Mouse (Mus musculus) heart, embryonic 11.5 days (tissue): ENCODE results near the gene Gm17359. TPM values are rescaled to one million over a fixed set of nuclear protein-coding genes. Genes with fewer than 3 reads are reported as not detected.
"Not testable (repeated sequence)": the region's sequence is repeated elsewhere in the genome, so short reads cannot be mapped to it uniquely, and the experiment has no call there.

Experiments
- ATAC-seq: fragments of 200-750 bp; cut with Nextera tagmentation; replicated peaks from 2 replicates; pipeline ENCODE4 v1.8.0; 2017; ENCODE audit warnings: moderate library complexity; ENCODE audit not compliant: insufficient number of reproducible peaks, low FRiP score, low TSS enrichment
- H3K27ac ChIP-seq: fragments of 300-500 bp; sonication (generic); 2 replicates; pipeline ENCODE4 v1.5.1; 2014; ENCODE audit warnings: mild to moderate bottlenecking, low read depth, low read length
- H3K27me3 ChIP-seq: fragments of 300-500 bp; sonication (generic); 2 replicates; pipeline ENCODE4 v1.6.1; 2014; ENCODE audit warnings: mild to moderate bottlenecking, low read length, mixed read lengths; ENCODE audit not compliant: control insufficient read depth, insufficient read depth
- H3K36me3 ChIP-seq: fragments of 300-500 bp; sonication (generic); 2 replicates; pipeline ENCODE4 v1.6.1; 2014; ENCODE audit warnings: mild to moderate bottlenecking, low read length, moderate library complexity, mixed read lengths; ENCODE audit not compliant: control insufficient read depth, insufficient read depth
- H3K4me1 ChIP-seq: fragments of 300-500 bp; sonication (generic); 2 replicates; pipeline ENCODE4 v1.6.1; 2014; ENCODE audit warnings: low read length; ENCODE audit not compliant: control insufficient read depth, insufficient read depth
- H3K4me2 ChIP-seq: fragments of 300-500 bp; sonication (generic); 2 replicates; pipeline ENCODE4 v1.6.1; 2014; ENCODE audit warnings: mild to moderate bottlenecking, moderate library complexity
- H3K4me3 ChIP-seq: fragments of 300-500 bp; sonication (generic); 2 replicates; pipeline ENCODE4 v1.5.1; 2014; ENCODE audit warnings: low read depth, low read length
- H3K9ac ChIP-seq: fragments of 300-500 bp; sonication (generic); 2 replicates; pipeline ENCODE4 v1.6.1; 2014; ENCODE audit warnings: mild to moderate bottlenecking, low read depth, low read length, moderate library complexity
- H3K9me3 ChIP-seq: fragments of 300-500 bp; sonication (generic); replicated peaks from 2 replicates; pipeline ENCODE4 v1.6.1; 2016; ENCODE audit warnings: low read length; ENCODE audit not compliant: control insufficient read depth
- WGBS: fragments of 180-500 bp; shearing (Covaris S2); extraction: QIAGEN DNeasy Blood & Tissue Kit; methylation state at CpG from one replicate; pipeline ENCODE4 v1.1.7; 2014; ENCODE audit not compliant: insufficient replicate concordance; 5-methylcytosine and 5-hydroxymethylcytosine counted together
- polyA plus RNA-seq: library from polyadenylated mRNA; unstranded; fragments of >200 nt; fragmentation: Nextera tagmentation; extraction: Ambion mirVana; gene quantifications from 2 replicates; pipeline ENCODE4 v1.2.1, GENCODE M21; 2014

The Gm17359 gene
- polyA plus RNA-seq, 1 experiment from 2014 or later, result not detected

DNA sequence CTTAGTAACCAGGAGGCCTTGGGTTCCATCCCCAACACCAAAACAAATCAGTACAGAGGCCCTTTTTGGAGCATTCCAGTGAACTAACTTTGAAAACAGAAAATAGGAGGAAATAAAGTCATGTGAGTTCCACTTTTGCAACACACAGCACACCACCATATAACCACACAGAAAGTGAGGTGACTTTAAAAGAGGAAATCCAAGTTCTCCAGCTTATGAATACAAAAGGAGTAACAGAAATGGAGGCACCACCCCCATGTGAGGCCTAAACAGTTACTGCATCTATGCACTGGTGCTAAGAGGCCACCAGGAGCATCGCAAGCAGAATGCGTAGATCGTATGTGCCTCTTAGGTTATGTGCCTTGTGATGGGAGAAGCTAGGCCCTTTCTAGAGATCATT lies 101.8 kb downstream of the Gm17359 start:
- Histone ChIP-seq H3K9ac (no peak overlapping the region), H3K27me3 (no peaks in the 10 kb centered on the region), H3K4me1 (no peaks in the 10 kb centered on the region), H3K9me3 (no peaks in the 10 kb centered on the region), H3K27ac (no peak overlapping the region), H3K4me2 (no peak overlapping the region), H3K4me3 (no peak overlapping the region), H3K36me3 (no peaks in the 10 kb centered on the region)
- WGBS, result 95% methylated on average over 3 of the region's 3 CpGs
- no peak for ATAC-seq

DNA sequence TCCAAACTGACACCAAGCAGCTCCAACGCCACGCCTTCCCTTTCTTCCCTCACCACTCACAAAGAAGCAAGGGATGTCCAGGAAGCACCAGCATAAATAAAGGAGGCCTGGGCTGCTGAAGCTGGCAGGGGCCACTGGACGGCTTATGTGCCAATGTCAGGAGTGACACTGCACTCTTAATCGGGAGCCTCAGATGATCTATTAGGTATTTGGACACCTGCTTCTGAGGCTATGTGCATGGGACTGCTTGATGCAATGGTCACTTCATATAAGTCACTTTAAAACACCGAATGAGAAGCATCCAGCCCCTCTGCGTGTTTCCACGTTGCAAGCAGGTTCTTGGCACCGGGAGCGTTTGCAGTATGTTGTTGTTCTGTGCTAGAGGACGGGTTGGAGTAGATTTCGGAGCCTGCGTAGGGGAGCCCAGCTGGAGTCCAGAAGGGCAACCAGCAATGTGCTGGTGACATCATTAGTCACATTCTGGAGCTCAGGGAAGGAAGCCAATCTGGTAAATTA lies 104.6 kb downstream of the Gm17359 start:
- no peaks in the 10 kb centered on the region for H3K4me1 ChIP-seq
- no peaks in the 10 kb centered on the region for H3K36me3 ChIP-seq
- no peak overlapping the region for H3K4me2 ChIP-seq
- H3K4me3 ChIP-seq, result no peak overlapping the region
- no peak for ATAC-seq
- H3K9ac ChIP-seq, result no peak overlapping the region
- no peaks in the 10 kb centered on the region for H3K9me3 ChIP-seq
- WGBS, result 73% methylated on average over 12 of the region's 12 CpGs
- H3K27me3 ChIP-seq, result no peaks in the 10 kb centered on the region
- no peak overlapping the region for H3K27ac ChIP-seq

- H3K4me3 ChIP-seq, result no peak overlapping the region
- no peaks in the 10 kb centered on the region for H3K9me3 ChIP-seq
- H3K36me3 ChIP-seq, result no peaks in the 10 kb centered on the region
- no peaks in the 10 kb centered on the region for H3K4me1 ChIP-seq
- H3K4me2 ChIP-seq, result no peak overlapping the region
- 57% methylated on average over 4 of the region's 4 CpGs for WGBS
- no peak for ATAC-seq
- H3K27me3 ChIP-seq, result no peaks in the 10 kb centered on the region
- H3K27ac ChIP-seq, result no peak overlapping the region
- H3K9ac ChIP-seq, result no peak overlapping the region
Observed at GRCm38 (mm10) chr3:79443850-79444249, 107.4 kb downstream of the Gm17359 start.

DNA sequence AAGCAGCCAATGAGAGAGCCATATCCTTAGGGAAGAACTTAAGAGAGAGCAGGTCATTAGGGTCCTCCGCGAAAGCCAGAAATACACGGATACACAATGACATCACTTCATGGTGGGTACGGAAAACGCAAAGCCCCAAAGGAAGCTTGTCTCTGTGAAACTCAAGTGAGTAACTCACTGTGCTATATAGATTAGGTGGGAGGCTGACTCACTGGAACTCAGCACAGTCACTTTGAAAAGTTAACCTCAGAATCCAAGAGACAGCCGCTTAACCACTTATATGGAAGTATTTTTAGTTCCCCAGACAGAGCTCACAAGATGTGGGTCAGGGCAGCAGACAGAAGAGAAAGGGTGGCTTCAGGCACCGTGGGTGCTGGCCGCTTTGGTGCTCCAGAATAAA lies 108.6 kb downstream of the Gm17359 start:
- Histone ChIP-seq H3K4me1 (no peaks in the 10 kb centered on the region), H3K9me3 (no peaks in the 10 kb centered on the region), H3K4me2 (no peak overlapping the region), H3K27me3 (no peaks in the 10 kb centered on the region), H3K27ac (no peak overlapping the region), H3K4me3 (no peak overlapping the region), H3K9ac (no peak overlapping the region), H3K36me3 (no peaks in the 10 kb centered on the region)
- no peak for ATAC-seq
- WGBS, result 79% methylated on average over 8 of the region's 8 CpGs

GRCm38 (mm10) chr3:79446124-79446523 lies 109.7 kb downstream of the Gm17359 start:
- Histone ChIP-seq H3K9ac (no peak overlapping the region), H3K27ac (no peak overlapping the region), H3K36me3 (no peaks in the 10 kb centered on the region), H3K27me3 (no peaks in the 10 kb centered on the region), H3K4me1 (no peaks in the 10 kb centered on the region), H3K4me2 (no peak overlapping the region), H3K4me3 (no peak overlapping the region), H3K9me3 (no peaks in the 10 kb centered on the region)
- WGBS, result 84% methylated on average over 4 of the region's 4 CpGs
- ATAC-seq, result no peak

- H3K9me3 ChIP-seq, H3K27ac ChIP-seq, H3K4me3 ChIP-seq, H3K27me3 ChIP-seq, H3K9ac ChIP-seq, H3K4me1 ChIP-seq, ATAC-seq, H3K4me2 ChIP-seq, H3K36me3 ChIP-seq: not testable (repeated sequence)
- 76% methylated on average over 2 of the region's 3 CpGs for WGBS
Observed at GRCm38 (mm10) chr3:79446648-79447047, 110.2 kb downstream of the Gm17359 start.

GRCm38 (mm10) chr3:79448421-79448820 lies 112.0 kb downstream of the Gm17359 start:
- ATAC-seq, result no peak
- 77% methylated on average over 5 of the region's 5 CpGs for WGBS
- no peaks in the 10 kb centered on the region for H3K36me3 ChIP-seq

GRCm38 (mm10) chr3:79449361-79449760 lies 112.9 kb downstream of the Gm17359 start:
- Histone ChIP-seq H3K9me3 (no peaks in the 10 kb centered on the region), H3K4me1 (no peaks in the 10 kb centered on the region), H3K27me3 (no peaks in the 10 kb centered on the region), H3K36me3 (no peaks in the 10 kb centered on the region), H3K4me3 (no peak overlapping the region), H3K27ac (no peak overlapping the region), H3K9ac (no peak overlapping the region), H3K4me2 (no peak overlapping the region)
- WGBS, result 78% methylated on average over 7 of the region's 7 CpGs
- ATAC-seq, result no peak

More at GRCm38 (mm10) chr3:79448421-79448820, 112.0 kb downstream of the Gm17359 start:
- Histone ChIP-seq H3K4me1 (no peaks in the 10 kb centered on the region), H3K9me3 (no peaks in the 10 kb centered on the region), H3K9ac (no peak overlapping the region), H3K4me3 (no peak overlapping the region), H3K27me3 (no peaks in the 10 kb centered on the region), H3K4me2 (no peak overlapping the region), H3K27ac (no peak overlapping the region)

- WGBS, result 84% methylated on average over 14 of the region's 14 CpGs
Observed at GRCm38 (mm10) chr3:79452696-79453263, 116.3 kb downstream of the Gm17359 start.

More at GRCm38 (mm10) chr3:79452696-79453263, 116.3 kb downstream of the Gm17359 start:
- ATAC-seq, result no peak
- Histone ChIP-seq H3K4me2 (no peak overlapping the region), H3K27ac (no peak overlapping the region), H3K4me1 (no peaks in the 10 kb centered on the region), H3K36me3 (no peaks in the 10 kb centered on the region), H3K27me3 (no peaks in the 10 kb centered on the region), H3K9ac (no peak overlapping the region), H3K4me3 (no peak overlapping the region), H3K9me3 (no peaks in the 10 kb centered on the region)
